Mouse (Mus musculus) skeletal muscle tissue, adult 2 months (tissue): ENCODE results near the gene Wdfy3.

Experiments
- DNase-seq: peaks from one replicate; pipeline ENCODE4 v3.0.0-alpha.2; 2012; ENCODE audit warnings: low read depth, low spot score

Wdfy3 gene

DNA sequence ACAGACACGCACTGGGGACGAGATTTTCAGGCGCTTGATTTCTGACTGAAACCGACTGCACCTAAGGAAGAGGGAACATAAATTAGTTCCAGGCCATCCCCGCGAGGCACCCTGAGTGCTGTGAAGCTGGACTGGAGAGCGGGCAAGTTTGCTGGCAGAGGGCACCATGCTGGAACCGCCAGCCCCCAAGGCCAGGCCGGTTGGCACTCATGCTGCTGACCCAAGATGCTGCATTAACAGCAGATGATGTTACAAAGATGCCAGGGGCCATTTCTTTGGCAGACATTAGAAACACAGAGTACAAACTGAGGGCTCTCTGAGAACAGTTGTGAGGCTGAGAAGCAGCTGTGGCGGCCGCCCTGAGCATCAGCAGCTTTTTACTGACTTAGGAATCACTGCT lies 233.5 kb downstream of the Wdfy3 start:
- DNase-seq, result peak; percentile 18

DNA sequence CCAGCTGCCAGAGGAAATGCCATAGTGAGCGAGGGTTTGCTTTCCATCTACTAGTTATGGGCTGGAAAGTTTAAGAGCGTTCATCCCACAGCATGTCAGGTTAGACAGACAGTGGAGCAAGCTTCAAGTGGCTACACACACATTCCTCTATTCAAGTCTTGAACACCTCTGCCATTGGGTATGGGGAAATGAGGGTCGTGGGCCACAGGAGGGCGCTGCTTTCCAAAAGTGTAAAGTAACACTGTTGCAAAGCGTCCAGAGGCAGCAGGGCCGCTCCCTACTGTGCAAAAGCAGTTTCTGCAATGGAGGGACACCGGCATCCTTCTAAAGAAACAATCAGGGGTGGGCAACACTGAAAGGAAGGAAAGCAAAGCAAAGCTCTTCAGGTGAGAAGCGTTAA lies 235.8 kb downstream of the Wdfy3 start:
- no peak for DNase-seq

DNA sequence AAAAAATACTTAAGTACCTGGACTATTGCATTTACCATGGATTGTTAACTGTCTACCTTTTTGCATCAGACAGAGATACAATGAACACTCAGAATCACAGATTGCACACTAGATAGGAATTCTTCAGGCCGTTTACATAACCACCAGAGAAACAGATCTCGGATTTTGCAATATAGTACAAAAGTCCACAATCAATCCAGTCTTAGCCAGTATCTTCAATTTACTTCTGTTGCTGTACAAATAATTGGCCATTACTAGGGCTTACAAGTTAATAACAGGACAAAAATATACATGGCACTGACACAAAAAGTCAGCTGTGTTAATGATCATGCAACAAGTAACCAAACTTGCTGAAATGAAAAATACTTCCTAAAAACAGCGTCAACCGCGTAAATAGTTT lies 236.7 kb downstream of the Wdfy3 start:
- no peak for DNase-seq

DNA sequence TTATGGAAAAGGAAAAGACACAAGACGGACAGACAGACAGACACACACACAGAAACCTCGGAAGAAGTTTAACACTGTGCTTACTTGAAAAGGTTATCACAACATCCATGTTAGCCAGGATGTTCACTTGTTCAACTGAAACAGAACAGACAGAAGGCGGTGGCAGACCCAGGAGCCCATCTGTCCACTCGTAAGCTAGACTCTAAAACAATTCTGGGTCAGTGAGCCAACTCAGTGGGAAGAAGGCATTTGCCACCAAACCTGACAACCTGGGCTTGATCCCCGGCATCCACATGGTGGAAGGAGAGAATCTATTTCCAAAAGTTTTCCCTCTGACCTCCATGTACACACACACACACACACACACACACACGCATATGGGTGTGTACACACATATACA lies 237.7 kb downstream of the Wdfy3 start:
- DNase-seq, result no peak

DNA sequence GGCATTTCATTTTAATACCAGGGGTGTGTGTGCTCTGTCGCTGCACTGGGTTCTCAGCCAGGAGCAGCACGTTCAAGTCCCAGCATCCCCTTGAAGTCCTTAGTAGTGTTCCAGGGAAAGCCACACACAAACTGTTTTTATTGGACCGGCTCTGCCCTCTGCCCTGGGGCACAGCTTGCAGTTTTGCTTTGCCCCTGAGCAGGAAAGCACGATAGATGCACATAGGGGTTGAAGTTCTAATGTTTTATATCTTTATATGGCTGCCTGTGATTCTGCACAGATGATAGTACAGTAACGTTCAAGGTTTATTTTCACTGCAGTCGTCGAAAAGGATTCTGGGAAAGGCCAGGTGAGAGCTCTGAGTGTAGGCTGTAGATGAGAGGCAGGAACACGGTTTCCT lies 239.5 kb downstream of the Wdfy3 start:
- no peak for DNase-seq

DNA sequence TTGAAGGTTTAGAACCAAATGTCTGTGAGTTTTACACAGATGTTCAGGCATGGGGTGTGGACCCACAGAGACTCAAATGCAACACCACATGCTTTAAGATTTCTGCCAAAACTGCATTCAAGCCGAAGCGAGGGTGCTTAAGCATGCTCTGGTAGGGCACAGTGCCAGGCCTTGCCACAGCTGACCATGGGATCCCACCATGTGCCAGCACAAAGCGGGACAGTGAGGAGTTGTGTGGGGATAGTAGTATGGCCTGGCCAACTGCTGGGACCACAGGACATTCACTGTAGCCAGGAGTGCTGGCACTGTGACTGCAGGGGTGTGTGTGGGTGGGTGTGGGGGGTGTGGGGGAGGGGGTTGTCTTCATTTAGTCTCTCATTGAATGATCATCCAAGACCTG lies 240.8 kb downstream of the Wdfy3 start:
- DNase-seq, result no peak

DNA sequence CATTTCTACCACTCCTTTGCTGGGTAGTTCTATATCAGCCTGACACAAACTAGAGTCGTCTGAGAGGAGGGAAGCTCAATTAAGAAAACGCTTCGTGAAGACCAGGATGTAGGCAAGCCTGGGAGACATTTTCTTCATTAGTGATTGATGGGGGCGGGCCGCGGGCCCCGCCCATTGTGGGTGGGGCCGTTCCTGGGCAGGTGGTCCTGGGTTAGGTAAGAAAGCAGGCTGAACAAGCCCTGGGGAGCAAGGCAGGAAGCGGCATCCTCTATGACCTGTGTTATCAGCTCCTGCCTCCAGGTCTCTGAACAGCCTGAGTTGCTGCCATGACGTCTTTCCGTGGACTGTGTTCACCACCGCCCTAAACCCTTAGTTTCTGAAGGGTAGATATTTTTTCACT lies 242.2 kb downstream of the Wdfy3 start:
- DNase-seq, result no peak

DNA sequence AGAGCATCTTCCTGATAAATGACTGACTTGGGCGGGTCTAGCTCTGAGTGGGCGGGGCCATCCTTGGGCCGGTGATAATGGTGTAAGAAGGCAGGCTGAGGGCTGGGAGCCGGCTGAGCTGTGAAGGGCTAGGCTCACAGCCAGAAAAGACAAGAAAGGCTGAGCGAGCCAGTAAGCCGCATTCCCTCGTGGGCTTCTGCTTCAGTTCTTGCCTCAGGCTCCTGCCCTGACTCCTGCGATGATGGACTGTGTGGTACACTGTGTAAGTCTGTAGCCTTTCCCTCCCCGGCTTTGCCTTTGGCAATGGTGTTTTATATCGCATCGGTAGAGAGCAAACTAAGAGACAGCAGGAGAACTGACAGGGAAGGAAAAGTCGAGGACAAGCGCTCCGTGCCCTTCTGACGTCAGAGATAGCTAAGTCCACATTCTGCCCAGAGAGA lies 243.2 kb downstream of the Wdfy3 start:
- DNase-seq, result peak; percentile 13

DNA sequence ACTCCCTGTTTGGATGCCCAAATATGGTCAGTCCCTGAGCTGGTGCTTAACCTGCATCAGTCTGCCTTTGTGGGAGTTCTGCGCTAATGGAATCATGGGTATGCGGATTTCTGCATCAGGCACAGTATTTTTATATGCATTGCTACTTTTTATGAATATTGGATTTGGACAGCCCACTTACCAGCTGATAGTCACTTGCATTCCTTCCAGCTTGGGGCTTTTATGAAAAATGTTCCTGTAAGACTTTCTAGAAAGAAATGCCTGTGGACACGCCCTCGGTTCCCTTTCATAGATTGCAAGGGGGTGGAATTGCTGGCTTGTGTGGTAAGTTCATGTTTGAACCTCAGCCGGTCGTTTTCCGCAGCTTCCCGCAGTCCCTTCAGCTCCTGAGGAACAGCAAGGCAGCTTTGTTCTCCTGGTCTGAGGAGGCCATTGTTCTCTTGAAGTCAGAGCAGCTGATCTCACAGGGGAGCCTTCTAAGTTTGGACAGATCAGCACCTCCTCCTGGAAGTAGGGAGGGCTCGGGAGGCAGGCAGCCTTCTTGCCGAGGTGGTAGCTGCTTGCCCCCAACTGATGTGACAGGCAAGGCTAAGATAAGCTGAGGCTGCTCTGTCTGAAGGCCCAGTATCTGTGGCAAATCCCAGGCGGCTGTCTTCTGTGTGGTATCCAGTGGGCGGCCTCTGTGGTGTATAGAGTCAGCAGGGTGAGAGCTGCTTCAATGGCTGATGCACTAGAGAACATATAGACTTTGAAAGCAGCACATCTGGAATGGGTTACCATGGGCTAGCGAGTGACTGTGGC lies 244.4 kb downstream of the Wdfy3 start:
- DNase-seq, result no peak

DNA sequence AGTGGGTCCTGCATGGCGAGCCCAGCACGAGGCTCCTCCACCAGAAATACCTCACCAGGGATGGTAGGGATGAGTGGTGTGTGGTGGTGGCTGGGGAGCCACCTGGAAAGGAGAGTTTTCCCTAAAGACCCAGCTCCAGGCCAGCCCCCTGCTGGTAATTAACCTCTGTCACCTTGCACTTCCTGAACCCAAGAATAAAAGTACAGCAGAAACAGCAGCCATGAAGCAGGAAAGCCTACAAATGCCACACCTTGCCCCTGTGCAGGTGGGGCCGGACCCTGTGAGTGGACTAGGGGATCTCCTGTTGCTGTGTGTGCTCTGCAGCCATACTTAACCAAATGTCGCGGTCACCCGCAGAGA lies 247.4 kb downstream of the Wdfy3 start:
- DNase-seq, result no peak

DNA sequence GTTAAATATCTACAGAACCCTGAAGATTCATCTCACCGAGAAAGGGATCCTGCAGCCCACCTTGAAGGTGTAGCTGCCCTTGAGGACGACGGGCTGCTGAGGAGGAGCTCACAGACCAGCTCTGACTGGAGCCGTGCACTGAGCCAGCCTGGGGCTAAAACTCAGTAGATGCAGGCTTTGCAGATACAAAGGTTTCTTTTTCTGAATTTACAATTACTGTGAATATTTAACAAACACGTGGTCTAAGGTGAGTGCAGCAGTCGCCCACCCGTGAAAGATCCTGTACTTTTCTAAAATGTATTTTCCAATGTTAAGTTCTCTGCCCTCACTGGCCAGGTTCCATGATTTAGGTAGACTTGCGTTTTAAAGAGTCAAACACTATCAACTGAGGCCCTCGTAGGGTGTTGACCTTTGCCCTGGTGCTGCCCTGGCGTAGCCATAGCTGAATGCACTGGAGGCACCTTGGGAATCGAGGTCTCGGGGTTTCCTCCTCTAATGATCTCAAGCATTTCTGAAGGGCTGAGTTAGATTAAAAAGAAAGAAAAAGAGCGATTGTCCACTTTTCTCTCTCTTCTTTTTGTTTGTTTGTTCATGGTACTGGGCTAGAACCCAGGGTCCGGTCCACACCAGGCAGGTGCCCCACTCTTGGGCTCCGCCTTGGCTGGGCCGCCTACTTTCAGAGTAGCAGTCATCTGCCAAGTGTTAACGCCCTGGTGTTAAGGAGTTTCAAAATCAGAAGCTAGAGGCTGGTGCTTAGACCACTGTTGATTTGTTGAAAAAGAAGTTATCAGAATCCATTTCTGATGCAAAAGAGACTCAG lies 248.0 kb downstream of the Wdfy3 start:
- DNase-seq, result no peak

DNA sequence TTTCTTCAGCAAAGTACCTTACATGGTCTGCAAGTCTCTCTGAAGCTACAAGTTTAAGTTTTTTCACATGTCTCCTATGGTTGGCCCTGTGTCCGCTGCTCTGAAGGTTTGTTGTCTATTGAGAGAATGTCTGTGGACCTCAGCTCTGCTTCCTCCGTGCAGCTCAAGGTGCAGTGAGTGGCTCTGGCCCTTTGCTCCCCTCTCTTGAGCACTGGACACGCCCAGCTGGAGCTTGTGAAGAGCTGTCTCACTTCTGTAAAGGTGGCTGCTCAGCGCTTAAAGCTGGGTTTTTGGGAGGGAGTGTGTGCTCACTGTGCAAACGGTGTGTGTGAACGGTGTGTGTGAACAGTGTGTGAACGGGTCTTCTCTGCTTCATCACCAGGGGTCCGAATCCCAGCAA lies 248.7 kb downstream of the Wdfy3 start:
- DNase-seq, result no peak

DNA sequence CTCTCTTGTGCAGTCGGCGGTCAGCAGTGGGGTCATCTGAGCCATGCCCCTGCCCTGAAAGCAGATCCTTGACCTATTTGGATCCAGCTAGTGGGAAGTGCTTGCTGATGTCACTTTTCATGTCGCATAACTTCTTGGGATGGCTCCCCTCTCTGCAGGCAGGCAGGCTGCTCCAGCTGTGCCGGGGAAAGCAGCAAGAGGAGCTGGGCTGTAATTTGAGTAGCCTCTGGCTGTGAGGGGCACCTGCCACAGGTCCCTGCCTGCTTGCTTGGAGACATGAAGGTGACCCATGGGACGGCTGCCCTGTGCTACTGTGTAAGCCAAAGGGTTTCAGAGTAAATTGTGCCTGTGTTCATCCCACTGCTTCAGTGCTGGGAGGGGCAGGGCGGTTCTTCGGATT lies 249.9 kb downstream of the Wdfy3 start:
- no peak for DNase-seq

DNA sequence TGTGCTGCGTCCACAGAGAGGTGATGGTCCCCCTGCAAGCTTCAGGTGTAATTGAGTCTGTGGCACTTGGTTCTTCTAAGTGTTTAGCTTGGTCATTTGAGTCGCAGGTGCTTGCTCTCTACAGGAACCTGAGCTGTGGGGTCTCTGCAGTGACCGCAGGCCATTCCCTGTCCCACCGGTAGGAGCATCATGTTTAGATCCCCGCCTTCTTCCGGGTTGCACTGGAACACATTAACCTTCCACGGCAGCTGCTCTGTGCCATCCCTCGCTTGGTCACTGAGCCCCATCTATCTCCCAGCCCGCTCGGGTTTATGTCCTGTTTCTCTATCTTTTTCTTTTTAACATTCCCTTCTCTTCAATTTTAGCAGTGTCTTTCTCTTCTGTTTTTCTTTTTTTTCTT lies 250.5 kb downstream of the Wdfy3 start:
- no peak for DNase-seq

DNA sequence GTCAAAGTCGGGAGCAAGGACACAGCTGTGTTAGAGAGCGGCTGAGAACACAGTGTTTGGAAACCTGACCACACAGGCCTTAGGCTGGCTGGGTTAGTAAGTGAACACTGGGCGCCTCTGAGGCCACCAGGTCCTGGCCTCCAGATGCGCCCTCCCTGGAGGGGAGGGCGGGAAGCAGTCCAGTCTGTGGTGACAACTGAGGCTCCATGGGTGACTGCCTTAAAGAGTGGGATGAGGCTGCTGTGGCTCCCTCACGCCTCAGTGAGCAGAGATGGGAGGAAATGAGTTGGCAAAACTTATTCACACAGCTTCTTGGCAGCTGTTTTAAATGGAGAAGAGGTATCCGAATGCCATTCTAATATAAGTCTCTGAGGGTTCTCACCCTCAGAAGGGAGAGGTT lies 252.9 kb downstream of the Wdfy3 start:
- DNase-seq, result no peak

DNA sequence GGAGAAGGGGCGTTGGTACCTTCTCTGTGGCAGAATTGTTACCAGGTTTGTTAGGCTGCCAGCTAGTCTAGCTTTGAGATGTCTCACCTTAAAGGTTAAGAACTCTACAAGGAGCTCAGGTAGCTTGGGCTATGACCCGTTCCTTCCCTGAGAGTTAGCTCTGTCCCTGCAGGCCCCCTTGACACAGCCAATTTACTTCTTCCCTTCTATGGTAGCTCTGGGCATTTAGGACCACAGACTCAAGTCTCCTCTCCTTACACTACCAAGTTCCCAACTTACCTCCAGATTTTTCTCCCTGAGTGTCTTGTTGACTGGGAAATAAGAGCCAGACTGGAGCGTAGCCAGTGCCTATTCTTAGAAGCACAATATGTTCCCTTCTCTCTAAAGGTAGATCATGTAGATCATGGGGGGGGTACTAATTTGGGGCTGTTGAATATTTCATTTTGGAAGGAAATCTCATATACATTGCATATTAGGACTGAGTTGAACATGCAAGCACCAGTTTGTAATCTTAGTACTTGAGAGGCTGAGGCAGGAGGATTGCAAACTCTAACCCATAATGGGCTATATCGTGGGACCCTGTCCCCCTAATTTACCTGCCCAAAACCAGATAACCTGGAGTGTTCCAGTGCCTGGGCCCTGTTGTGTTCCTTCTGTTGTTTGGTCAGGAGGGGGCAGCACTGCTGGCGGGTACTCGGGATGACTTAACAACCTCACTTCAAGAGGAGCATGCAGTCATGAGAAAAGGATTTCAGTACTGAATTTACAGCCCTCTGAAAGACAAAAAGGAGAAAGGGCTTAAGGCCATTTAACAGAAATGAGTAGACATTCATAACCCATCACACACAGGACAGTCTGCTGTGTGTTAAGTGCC lies 258.2 kb downstream of the Wdfy3 start:
- DNase-seq, result no peak

DNA sequence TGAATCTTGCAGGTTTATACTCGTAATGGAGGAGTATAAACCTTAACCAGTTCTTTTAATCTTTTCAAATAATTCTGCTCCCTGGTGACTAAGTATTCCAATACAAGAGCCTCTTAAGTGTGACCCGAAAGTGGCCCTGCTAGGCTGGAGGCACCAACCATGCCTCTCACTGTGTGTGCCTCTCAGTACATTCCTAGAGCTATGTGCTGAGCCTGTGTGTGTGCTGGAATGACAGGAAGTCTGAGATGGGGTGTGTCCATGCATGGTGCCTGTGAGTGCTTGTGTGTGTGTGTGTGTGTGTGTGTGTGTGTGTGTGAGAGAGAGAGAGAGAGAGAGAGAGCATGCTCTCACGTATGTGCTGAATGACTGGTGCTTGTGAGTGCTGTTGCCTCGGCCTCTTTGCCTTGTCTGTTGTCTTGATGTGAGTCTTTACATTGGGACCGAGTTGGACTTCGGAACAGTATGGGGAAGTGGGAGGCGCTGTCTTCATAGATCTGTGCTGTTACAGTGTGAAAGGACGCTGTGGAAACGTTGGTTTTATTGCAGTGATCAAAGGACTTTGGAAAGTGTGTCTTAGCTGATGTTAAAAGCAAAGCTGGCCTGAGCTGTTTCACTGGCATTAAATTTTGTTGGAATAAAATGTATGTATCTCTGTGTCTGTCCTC lies 267.2 kb downstream of the Wdfy3 start:
- DNase-seq, result no peak

DNA sequence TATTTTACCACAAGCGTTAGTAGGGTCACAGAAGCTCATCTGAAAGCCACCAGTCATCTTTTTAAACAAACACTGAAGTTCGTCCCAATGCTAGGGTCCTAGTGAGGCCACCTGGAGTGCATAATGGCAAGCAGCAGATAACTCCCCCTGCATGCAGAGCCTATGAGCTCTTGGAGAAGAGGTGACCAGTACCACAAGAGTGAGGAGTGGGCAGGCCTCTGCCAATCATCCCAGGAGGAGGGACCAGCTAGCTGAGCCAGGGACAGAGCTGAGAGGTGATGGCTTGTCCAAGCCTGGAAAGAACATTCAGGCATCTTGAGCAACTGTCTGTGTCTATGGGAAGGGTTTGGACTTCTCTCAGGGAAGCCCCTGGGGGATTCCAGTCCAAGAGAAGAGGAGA lies 267.8 kb downstream of the Wdfy3 start:
- DNase-seq, result no peak

DNA sequence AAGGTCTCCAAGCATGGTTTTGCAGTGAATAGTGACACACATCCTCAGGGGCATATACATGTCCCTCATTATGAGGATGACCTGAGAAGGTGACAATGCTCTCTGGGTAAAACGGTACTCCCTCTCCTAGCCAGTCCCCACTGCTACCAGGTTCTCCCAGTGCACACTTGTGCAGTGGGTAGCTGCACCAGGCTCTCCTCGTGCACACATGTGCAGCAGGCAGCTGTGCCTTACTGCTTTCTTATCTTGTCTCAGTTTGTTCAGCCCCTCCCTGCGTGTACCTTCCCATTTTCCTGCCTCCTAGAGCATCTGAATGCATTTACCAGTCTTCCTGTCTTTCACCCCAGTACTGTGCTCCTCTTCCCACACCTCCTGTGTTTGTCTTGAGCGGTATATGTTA lies 277.1 kb downstream of the Wdfy3 start:
- no peak for DNase-seq

DNA sequence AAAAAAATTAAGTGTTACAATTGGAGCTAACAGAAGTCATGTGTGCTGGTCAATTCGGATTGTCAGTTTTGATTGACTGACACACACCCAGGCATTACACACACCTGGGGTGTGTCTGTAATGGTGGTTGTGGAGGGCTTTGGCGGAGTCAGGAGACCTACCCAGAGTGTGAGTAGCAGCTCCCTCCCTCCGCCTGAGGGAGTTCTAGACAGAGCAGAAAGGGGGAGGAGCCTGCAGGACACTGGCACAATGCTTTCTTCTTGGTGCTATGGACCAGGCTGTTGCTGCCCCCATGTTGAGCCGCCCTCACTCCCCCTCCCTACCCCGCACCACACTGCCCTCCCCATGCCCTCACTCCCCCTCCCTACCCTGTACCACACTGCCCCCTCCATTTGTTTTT lies 279.2 kb downstream of the Wdfy3 start:
- no peak for DNase-seq

DNA sequence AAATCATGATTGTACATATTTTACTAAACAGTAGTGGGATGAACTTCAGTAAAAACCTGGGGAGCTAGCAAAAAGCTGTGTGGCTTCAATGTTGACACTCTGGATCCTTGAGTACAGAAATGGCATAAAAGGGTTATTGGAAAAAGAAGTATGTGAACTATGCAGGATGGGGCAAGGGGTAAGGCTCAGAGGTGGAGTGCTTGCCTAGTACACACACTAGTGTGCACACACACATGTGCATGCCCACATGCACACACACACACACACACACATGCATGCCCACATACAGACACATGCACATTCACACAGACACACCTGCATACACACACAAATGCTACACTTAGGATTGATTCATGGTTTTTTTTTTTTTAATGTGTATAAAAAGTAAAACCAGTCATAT lies 280.0 kb downstream of the Wdfy3 start:
- DNase-seq, result no peak
